Mouse (Mus musculus) embryonic facial prominence, embryonic 14.5 days (tissue): ENCODE measurements at regions not wholly inside any gene's neighbourhood (a gene's known extent, or its start where the extent isn't known, plus 50 kb on each side); places are given as distances from the start of the nearest gene placed in this dataset.
"Not testable (repeated sequence)": the region's sequence is repeated elsewhere in the genome, so short reads cannot be mapped to it uniquely, and the experiment has no call there.

ENCODE experiments used
- ATAC-seq: fragments of 200-750 bp; cut with Nextera tagmentation; 2 replicates; pipeline ENCODE4 v1.8.0; 2017; ENCODE audit warnings: low read depth, moderate number of reproducible peaks, moderate TSS enrichment
- DNase-seq: peaks from one replicate; pipeline ENCODE4 v3.0.0-alpha.2; 2015; ENCODE audit warnings: low spot score
- H3K27ac ChIP-seq: fragments of 300-500 bp; sonication (generic); replicated peaks from 2 replicates; pipeline ENCODE4 v1.5.1; 2014; ENCODE audit warnings: low read depth, mild to moderate bottlenecking, low read length, moderate library complexity
- H3K27me3 ChIP-seq: fragments of 300-500 bp; sonication (generic); replicated peaks from 2 replicates; pipeline ENCODE4 v1.6.1; 2014; ENCODE audit warnings: low read length; ENCODE audit not compliant: control insufficient read depth, insufficient read depth
- H3K36me3 ChIP-seq: fragments of 300-500 bp; sonication (generic); 2 replicates; pipeline ENCODE4 v1.6.1; 2014; ENCODE audit warnings: low read length, mixed read lengths; ENCODE audit not compliant: control insufficient read depth, insufficient read depth
- H3K4me1 ChIP-seq: fragments of 300-500 bp; sonication (generic); 2 replicates; pipeline ENCODE4 v1.6.1; 2014; ENCODE audit warnings: antibody characterized with exemption, low read length; ENCODE audit not compliant: control insufficient read depth, insufficient read depth
- H3K4me2 ChIP-seq: fragments of 300-500 bp; sonication (generic); 2 replicates; pipeline ENCODE4 v1.6.1; 2014; ENCODE audit warnings: low read depth, mild to moderate bottlenecking, low read length, moderate library complexity, mixed read lengths
- H3K4me3 ChIP-seq: fragments of 300-500 bp; sonication (generic); 2 replicates; pipeline ENCODE4 v1.5.1; 2014; ENCODE audit warnings: low read depth, mild to moderate bottlenecking, low read length
- H3K9ac ChIP-seq: fragments of 300-500 bp; sonication (generic); 2 replicates; pipeline ENCODE4 v1.6.1; 2014; ENCODE audit warnings: low read depth, mild to moderate bottlenecking, low read length, moderate library complexity, mixed read lengths
- H3K9me3 ChIP-seq: fragments of 300-500 bp; sonication (generic); 2 replicates; pipeline ENCODE4 v1.6.1; 2016; ENCODE audit warnings: low read length; ENCODE audit not compliant: control insufficient read depth
- WGBS: fragments of 180-500 bp; shearing (Covaris S2); extraction: QIAGEN DNeasy Blood & Tissue Kit; methylation state at CpG from one replicate; pipeline ENCODE4 v1.1.7; 2014; 5-methylcytosine and 5-hydroxymethylcytosine counted together

DNA sequence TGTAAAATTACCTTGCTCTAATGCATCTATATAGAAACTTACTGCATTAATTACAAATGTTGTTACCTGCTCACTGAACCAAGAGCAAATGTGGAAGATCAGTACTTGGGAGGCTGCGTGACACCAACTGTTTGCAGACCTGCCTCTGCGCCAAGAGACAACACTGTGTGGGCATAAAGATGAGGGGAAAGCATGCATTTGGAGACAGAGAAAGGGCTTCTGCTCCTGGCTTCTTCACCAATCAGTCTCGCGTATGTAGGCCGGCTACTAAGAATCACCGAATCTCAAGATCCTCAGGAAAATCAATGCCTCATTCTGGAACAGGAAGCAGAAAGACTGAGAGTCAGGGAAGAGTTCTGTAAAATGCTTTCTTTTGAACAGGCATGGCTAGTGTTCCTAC is 89.6 kb upstream of the Galnt18 start:
- DNase-seq = no peak
- H3K4me3 ChIP-seq = no peak overlapping the region
- no peaks in the 10 kb centered on the region for H3K36me3 ChIP-seq
- H3K9ac ChIP-seq = no peak overlapping the region
- no peaks in the 10 kb centered on the region for H3K9me3 ChIP-seq
- no peak for ATAC-seq
- no peaks in the 10 kb centered on the region for H3K4me1 ChIP-seq
- H3K27me3 ChIP-seq = no peaks in the 10 kb centered on the region
- WGBS = 89% methylated on average over 6 of the region's 6 CpGs
- no peak overlapping the region for H3K4me2 ChIP-seq
- H3K27ac ChIP-seq = no peak overlapping the region

- no peak for ATAC-seq
- 49% methylated on average over 8 of the region's 8 CpGs for WGBS
These were observed 83.3 kb upstream of the Galnt18 start for GRCm38 (mm10) chr7:111863035-111863434.

GRCm38 (mm10) chr7:111858291-111858690 is 78.5 kb upstream of the Galnt18 start:
- H3K4me1 ChIP-seq, H3K27ac ChIP-seq, H3K4me2 ChIP-seq, H3K4me3 ChIP-seq, H3K9me3 ChIP-seq, DNase-seq, H3K9ac ChIP-seq, H3K27me3 ChIP-seq, ATAC-seq, H3K36me3 ChIP-seq: not testable (repeated sequence)
- WGBS = 86% methylated on average over 8 of the region's 8 CpGs

More at GRCm38 (mm10) chr7:111863035-111863434, 83.3 kb upstream of the Galnt18 start:
- H3K4me1 ChIP-seq = no peaks in the 10 kb centered on the region
- DNase-seq = peak; percentile 16
- H3K9me3 ChIP-seq = no peaks in the 10 kb centered on the region
- no peak overlapping the region for H3K4me3 ChIP-seq
- no peak overlapping the region for H3K9ac ChIP-seq
- H3K36me3 ChIP-seq = no peaks in the 10 kb centered on the region
- H3K4me2 ChIP-seq = no peak overlapping the region
- no peak overlapping the region for H3K27ac ChIP-seq
- no peaks in the 10 kb centered on the region for H3K27me3 ChIP-seq

- peak; percentile 78 for ATAC-seq
- peak; percentile 16 for DNase-seq
- Histone ChIP-seq H3K36me3 (no peaks in the 10 kb centered on the region), H3K27ac (no peak overlapping the region), H3K27me3 (no peaks in the 10 kb centered on the region), H3K4me2 (no peak overlapping the region), H3K4me3 (no peak overlapping the region), H3K9ac (no peak overlapping the region), H3K4me1 (no peaks in the 10 kb centered on the region), H3K9me3 (no peaks in the 10 kb centered on the region)
- WGBS = 54% methylated on average over 5 of the region's 5 CpGs
These were observed 77.2 kb upstream of the Galnt18 start for GRCm38 (mm10) chr7:111856977-111857376.

DNA sequence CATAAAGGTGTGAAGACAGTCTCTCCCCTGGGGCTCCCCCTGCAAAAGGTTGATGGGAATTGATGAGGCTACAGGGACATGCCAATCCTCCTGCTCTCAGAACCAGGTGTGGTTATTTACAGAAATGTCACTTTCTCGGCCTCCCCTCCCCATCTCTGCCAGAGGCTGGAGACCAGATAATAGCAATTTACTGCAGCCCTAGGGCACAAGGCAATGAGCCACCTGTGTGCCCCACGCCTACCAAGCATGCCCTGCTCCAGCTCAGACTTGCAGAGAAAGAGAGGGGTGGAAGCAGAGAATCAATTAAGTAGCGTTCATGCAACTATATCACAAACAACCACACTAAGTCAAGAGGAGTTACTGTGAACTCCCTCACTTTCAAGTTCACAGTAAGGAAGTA is 75.5 kb upstream of the Galnt18 start:
- no peak overlapping the region for H3K27ac ChIP-seq
- WGBS = 58% methylated on average over 3 of the region's 3 CpGs
- ATAC-seq (peak; percentile 62; the same call in 1 of the 2 replicates), DNase-seq (peak; percentile 27)
- no peak overlapping the region for H3K4me3 ChIP-seq
- H3K36me3 ChIP-seq = no peaks in the 10 kb centered on the region
- no peak overlapping the region for H3K4me2 ChIP-seq
- H3K9ac ChIP-seq = no peak overlapping the region
- H3K4me1 ChIP-seq = no peaks in the 10 kb centered on the region
- H3K27me3 ChIP-seq = no peaks in the 10 kb centered on the region
- no peaks in the 10 kb centered on the region for H3K9me3 ChIP-seq

- Histone ChIP-seq H3K4me1 (no peaks in the 10 kb centered on the region), H3K4me2 (no peak overlapping the region), H3K4me3 (no peak overlapping the region), H3K27ac (no peak overlapping the region), H3K9me3 (0 out of 2 replicates have a peak, but pooled peaks cover 2% of the 10 kb centered on the region), H3K9ac (no peak overlapping the region), H3K27me3 (no peaks in the 10 kb centered on the region), H3K36me3 (no peaks in the 10 kb centered on the region)
- DNase-seq (no peak), ATAC-seq (no peak)
- 36% methylated on average over 1 of the region's 1 CpGs for WGBS
These were observed 66.6 kb upstream of the Galnt18 start for GRCm38 (mm10) chr7:111846417-111846816.

- DNase-seq (no peak), ATAC-seq (no peak)
- Histone ChIP-seq H3K27me3 (no peaks in the 10 kb centered on the region), H3K9me3 (0 out of 2 replicates have a peak, but pooled peaks cover 2% of the 10 kb centered on the region), H3K4me1 (no peaks in the 10 kb centered on the region), H3K4me3 (no peak overlapping the region), H3K36me3 (no peaks in the 10 kb centered on the region), H3K27ac (no peak overlapping the region), H3K4me2 (no peak overlapping the region), H3K9ac (no peak overlapping the region)
- whole genome bisulfite sequencing = 89% methylated on average over 4 of the region's 4 CpGs
These were observed 63.9 kb upstream of the Galnt18 start for GRCm38 (mm10) chr7:111843715-111844114.

- Histone ChIP-seq H3K4me3 (no peak overlapping the region), H3K4me2 (no peak overlapping the region), H3K4me1 (no peaks in the 10 kb centered on the region), H3K36me3 (no peaks in the 10 kb centered on the region), H3K9ac (no peak overlapping the region), H3K9me3 (0 out of 2 replicates have a peak, but pooled peaks cover 2% of the 10 kb centered on the region), H3K27ac (no peak overlapping the region), H3K27me3 (no peaks in the 10 kb centered on the region)
- no peak for DNase-seq
- ATAC-seq = no peak
- 78% methylated on average over 1 of the region's 1 CpGs for WGBS
These were observed 61.0 kb upstream of the Galnt18 start for GRCm38 (mm10) chr7:111840826-111841225.

DNA sequence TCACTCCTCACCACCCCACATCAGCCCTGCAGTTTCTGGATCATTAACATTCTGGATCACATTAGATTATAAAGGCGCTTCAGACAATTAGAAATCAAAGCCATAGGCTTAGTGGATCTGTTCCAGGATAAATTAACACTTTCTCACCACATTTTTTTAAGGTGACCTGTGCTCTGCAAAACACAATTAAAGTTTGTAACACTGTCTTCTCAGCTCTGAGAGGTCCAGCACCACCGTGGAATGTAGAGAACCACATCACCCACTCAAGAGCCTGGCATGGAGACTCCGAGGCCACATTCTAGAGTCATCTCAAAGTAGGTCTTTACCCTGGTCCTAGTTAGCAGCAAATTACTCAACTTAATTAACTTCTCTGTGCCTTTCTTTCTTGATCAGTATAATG is 58.4 kb upstream of the Galnt18 start:
- ATAC-seq (no peak), DNase-seq (no peak)
- H3K4me2 ChIP-seq = no peak overlapping the region
- 85% methylated on average over 3 of the region's 3 CpGs for WGBS
- H3K9ac ChIP-seq = no peak overlapping the region
- H3K4me1 ChIP-seq = no peaks in the 10 kb centered on the region
- H3K36me3 ChIP-seq = no peaks in the 10 kb centered on the region
- H3K27me3 ChIP-seq = no peaks in the 10 kb centered on the region
- no peaks in the 10 kb centered on the region for H3K9me3 ChIP-seq
- no peak overlapping the region for H3K4me3 ChIP-seq
- H3K27ac ChIP-seq = no peak overlapping the region
